Mouse (Mus musculus) splenic B cell, adult 2 months (primary cell): ENCODE measurements around the gene Rin3.

Experiments used
- DNase-seq: peaks from one replicate; pipeline ENCODE4 v3.0.0-alpha.2; 2011; ENCODE audit warnings: low read depth, low spot score
- H3K27me3 ChIP-seq: 2 replicates; pipeline ENCODE4 v1.6.1; 2012; ENCODE audit warnings: mild to moderate bottlenecking, low read length, moderate library complexity, mixed read lengths; ENCODE audit not compliant: control insufficient read depth, poor library complexity, insufficient read depth, severe bottlenecking
- H3K36me3 ChIP-seq: 2 replicates; pipeline ENCODE4 v1.6.1; 2012; ENCODE audit warnings: mild to moderate bottlenecking, low read length, moderate library complexity, mixed read lengths; ENCODE audit not compliant: control insufficient read depth, poor library complexity, insufficient read depth, severe bottlenecking

The Rin3 gene

GRCm38 (mm10) chr12:102372322-102372721 lies 89.5 kb downstream of the Rin3 start:
- Histone ChIP-seq H3K27me3 (no peaks in the 10 kb centered on the region), H3K36me3 (peaks cover 11% of the 10 kb centered on the region)
- no peak for DNase-seq

- DNase-seq = peak; percentile 33
- Histone ChIP-seq H3K36me3 (peaks cover 13% of the 10 kb centered on the region), H3K27me3 (no peaks in the 10 kb centered on the region)
These were observed 99.3 kb downstream of the Rin3 start for GRCm38 (mm10) chr12:102382180-102382579.

- DNase-seq = peak; percentile 70
- Histone ChIP-seq H3K27me3 (no peaks in the 10 kb centered on the region), H3K36me3 (peaks cover 15% of the 10 kb centered on the region)
These were observed 100.4 kb downstream of the Rin3 start for GRCm38 (mm10) chr12:102383288-102383687.

- DNase-seq = peak; percentile 79
These were observed 102.0 kb downstream of the Rin3 start for GRCm38 (mm10) chr12:102384819-102385218.

GRCm38 (mm10) chr12:102387219-102387917 lies 104.5 kb downstream of the Rin3 start:
- H3K36me3 ChIP-seq = peaks cover 30% of the 10 kb centered on the region
- H3K27me3 ChIP-seq = no peaks in the 10 kb centered on the region
- peak; percentile 91 for DNase-seq

More at GRCm38 (mm10) chr12:102384819-102385218, 102.0 kb downstream of the Rin3 start:
- Histone ChIP-seq H3K36me3 (peaks cover 23% of the 10 kb centered on the region), H3K27me3 (no peaks in the 10 kb centered on the region)

- Histone ChIP-seq H3K36me3 (peaks cover 29% of the 10 kb centered on the region), H3K27me3 (no peaks in the 10 kb centered on the region)
- no peak for DNase-seq
These were observed 107.2 kb downstream of the Rin3 start for GRCm38 (mm10) chr12:102390042-102390441.

GRCm38 (mm10) chr12:102391109-102391508 lies 108.3 kb downstream of the Rin3 start:
- Histone ChIP-seq H3K36me3 (peaks cover 25% of the 10 kb centered on the region), H3K27me3 (no peaks in the 10 kb centered on the region)

GRCm38 (mm10) chr12:102391982-102392381 lies 109.1 kb downstream of the Rin3 start:
- peak; percentile 77 for DNase-seq
- peaks cover 25% of the 10 kb centered on the region for H3K36me3 ChIP-seq
- H3K27me3 ChIP-seq = no peaks in the 10 kb centered on the region

More at GRCm38 (mm10) chr12:102391109-102391508, 108.3 kb downstream of the Rin3 start:
- DNase-seq = no peak

GRCm38 (mm10) chr12:102394496-102394895 lies 111.6 kb downstream of the Rin3 start:
- Histone ChIP-seq H3K36me3 (peaks cover 19% of the 10 kb centered on the region), H3K27me3 (no peaks in the 10 kb centered on the region)
- DNase-seq = no peak

GRCm38 (mm10) chr12:102395537-102395936 lies 112.7 kb downstream of the Rin3 start:
- DNase-seq = no peak
- Histone ChIP-seq H3K27me3 (no peaks in the 10 kb centered on the region), H3K36me3 (peaks cover 13% of the 10 kb centered on the region)

- H3K36me3 ChIP-seq = peaks cover 15% of the 10 kb centered on the region
- DNase-seq = no peak
- no peaks in the 10 kb centered on the region for H3K27me3 ChIP-seq
These were observed 113.4 kb downstream of the Rin3 start for GRCm38 (mm10) chr12:102395998-102396991.

- no peak for DNase-seq
- Histone ChIP-seq H3K27me3 (no peaks in the 10 kb centered on the region), H3K36me3 (peaks cover 17% of the 10 kb centered on the region)
These were observed 115.7 kb downstream of the Rin3 start for GRCm38 (mm10) chr12:102398588-102398987.

GRCm38 (mm10) chr12:102413171-102413570 lies 130.3 kb downstream of the Rin3 start:
- H3K27me3 ChIP-seq = no peaks in the 10 kb centered on the region

GRCm38 (mm10) chr12:102414686-102415085 lies 131.8 kb downstream of the Rin3 start:
- H3K27me3 ChIP-seq = no peaks in the 10 kb centered on the region

More at GRCm38 (mm10) chr12:102413171-102413570, 130.3 kb downstream of the Rin3 start:
- no peak for DNase-seq
- peaks cover 3% of the 10 kb centered on the region; the same call in 1 of the 2 replicates for H3K36me3 ChIP-seq

GRCm38 (mm10) chr12:102416391-102416837 lies 133.6 kb downstream of the Rin3 start:
- Histone ChIP-seq H3K36me3 (peaks cover 3% of the 10 kb centered on the region), H3K27me3 (no peaks in the 10 kb centered on the region)
- no peak for DNase-seq

More at GRCm38 (mm10) chr12:102414686-102415085, 131.8 kb downstream of the Rin3 start:
- no peak for DNase-seq
- peaks cover 3% of the 10 kb centered on the region; the same call in 1 of the 2 replicates for H3K36me3 ChIP-seq
